Mouse (Mus musculus) heart, postnatal 0 days (tissue): Measurements from ENCODE around the gene Ubash3b. TPM values are rescaled to one million over a fixed set of nuclear protein-coding genes. Genes with fewer than 3 reads are reported as not detected.

Experiments used
- ATAC-seq: fragments of 200-750 bp; cut with Nextera tagmentation; 2 replicates; pipeline ENCODE4 v1.8.0; 2017; ENCODE audit warnings: low read depth, moderate number of reproducible peaks, moderate library complexity; ENCODE audit not compliant: insufficient read depth
- DNase-seq: peaks from one replicate; pipeline ENCODE4 v3.0.0-alpha.2; 2016; ENCODE audit warnings: low spot score
- H3K27ac ChIP-seq: fragments of 300-500 bp; sonication (generic); 2 replicates; pipeline ENCODE4 v1.5.1; 2014; ENCODE audit warnings: low read depth, mild to moderate bottlenecking
- H3K27me3 ChIP-seq: fragments of 300-500 bp; sonication (generic); 2 replicates; pipeline ENCODE4 v1.6.1; 2014; ENCODE audit warnings: low read length, mixed read lengths; ENCODE audit not compliant: control insufficient read depth, insufficient read depth
- H3K36me3 ChIP-seq: fragments of 300-500 bp; sonication (generic); replicated peaks from 2 replicates; pipeline ENCODE4 v1.6.1; 2014; ENCODE audit warnings: low read length, mixed read lengths; ENCODE audit not compliant: control insufficient read depth, insufficient read depth
- H3K4me1 ChIP-seq: fragments of 300-500 bp; sonication (generic); 2 replicates; pipeline ENCODE4 v1.6.1; 2014; ENCODE audit warnings: antibody characterized with exemption; ENCODE audit not compliant: control insufficient read depth, insufficient read depth
- H3K4me2 ChIP-seq: fragments of 300-500 bp; sonication (generic); 2 replicates; pipeline ENCODE4 v1.6.1; 2014; ENCODE audit warnings: low read depth, mild to moderate bottlenecking, low read length, moderate library complexity
- H3K4me3 ChIP-seq: fragments of 300-500 bp; sonication (generic); 2 replicates; pipeline ENCODE4 v1.5.1; 2014; ENCODE audit warnings: low read depth, low read length
- H3K9ac ChIP-seq: fragments of 300-500 bp; sonication (generic); replicated peaks from 2 replicates; pipeline ENCODE4 v1.6.1; 2014; ENCODE audit warnings: low read depth, low read length, mixed read lengths
- H3K9me3 ChIP-seq: fragments of 300-500 bp; sonication (generic); replicated peaks from 2 replicates; pipeline ENCODE4 v1.6.1; 2016; ENCODE audit warnings: low read length; ENCODE audit not compliant: control insufficient read depth
- CTCF ChIP-seq: IDR thresholded peaks from 2 replicates; pipeline ENCODE4 v1.5.1; 2016; ENCODE audit warnings: antibody characterized with exemption, control low read depth, low read depth
- EP300 ChIP-seq: IDR thresholded peaks from 2 replicates; pipeline ENCODE4 v1.6.1; 2016; ENCODE audit warnings: antibody characterized with exemption, low read depth
- WGBS: fragments of 180-500 bp; shearing (Covaris S2); extraction: QIAGEN DNeasy Blood & Tissue Kit; methylation state at CpG from one replicate; pipeline ENCODE4 v1.1.7; 2014; 5-methylcytosine and 5-hydroxymethylcytosine counted together
- polyA plus RNA-seq: library from polyadenylated mRNA; unstranded; fragments of >200 nt; fragmentation: Nextera tagmentation; extraction: Ambion mirVana; gene quantifications from 2 replicates; pipeline ENCODE4 v1.2.1, GENCODE M21; 2015
- total RNA-seq: library from RNA; depleted of rRNA; stranded (reverse); fragments of >200 nt; gene quantifications from 2 replicates; pipeline ENCODE4 v1.2.3, GENCODE M21; 2014; ENCODE audit warnings: low replicate concordance

Ubash3b gene
- total and polyA plus RNA-seq, 2 experiments from 2014 or later = 4.0 to 6.6 TPM

DNA sequence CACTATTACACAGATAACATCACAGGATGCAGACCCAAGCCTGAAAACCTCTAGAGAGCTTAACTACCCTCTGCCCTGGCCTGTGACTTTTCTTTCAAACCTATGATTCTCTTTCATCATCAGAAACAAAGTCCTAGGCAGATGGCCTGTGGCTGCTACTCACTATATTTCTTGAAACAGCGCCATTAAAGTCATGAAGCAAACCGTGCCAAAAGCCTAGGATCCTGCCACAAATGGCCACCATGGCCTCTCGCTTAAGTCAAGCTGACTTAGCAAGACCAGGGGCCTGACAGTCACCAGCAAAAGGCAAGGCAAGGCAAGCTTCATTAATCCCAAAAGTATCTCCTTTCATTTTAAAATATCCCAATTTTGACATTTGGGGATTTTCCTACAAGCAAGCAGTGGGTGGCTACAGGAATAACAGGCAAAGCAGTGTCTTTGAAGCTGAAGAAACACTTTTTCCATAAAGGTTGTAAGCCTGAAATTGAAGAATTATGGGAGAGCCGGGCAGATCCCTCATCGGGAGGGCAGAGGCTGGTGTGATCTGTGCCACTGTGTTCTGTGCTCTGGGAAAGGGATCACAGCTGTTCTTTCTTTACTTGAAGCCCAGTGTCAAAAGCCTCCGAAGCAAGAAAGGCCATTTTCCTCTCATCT is 39.7 kb downstream of the Ubash3b start:
- Histone ChIP-seq H3K4me1 (peaks cover 21% of the 10 kb centered on the region), H3K9me3 (no peaks in the 10 kb centered on the region), H3K27ac (peak overlapping the region; percentile 52), H3K36me3 (no peaks in the 10 kb centered on the region), H3K4me3 (no peak overlapping the region), H3K9ac (no peak overlapping the region), H3K27me3 (no peaks in the 10 kb centered on the region), H3K4me2 (no peak overlapping the region)
- ATAC-seq (no peak), DNase-seq (no peak)
- WGBS = 81% methylated on average over 6 of the region's 6 CpGs
- TF ChIP-seq CTCF (no peak), EP300 (no peak)

- Histone ChIP-seq H3K36me3 (no peaks in the 10 kb centered on the region), H3K27me3 (no peaks in the 10 kb centered on the region), H3K9ac (no peak overlapping the region), H3K4me1 (peaks cover 21% of the 10 kb centered on the region), H3K27ac (no peak overlapping the region), H3K4me2 (no peak overlapping the region), H3K9me3 (no peaks in the 10 kb centered on the region), H3K4me3 (no peak overlapping the region)
- 65% methylated on average over 6 of the region's 6 CpGs for WGBS
- no peak for ATAC-seq
- no peak for TF ChIP-seq CTCF
- no peak for TF ChIP-seq EP300
- no peak for DNase-seq
These were observed 41.5 kb downstream of the Ubash3b start for GRCm38 (mm10) chr9:41119958-41120357.

DNA sequence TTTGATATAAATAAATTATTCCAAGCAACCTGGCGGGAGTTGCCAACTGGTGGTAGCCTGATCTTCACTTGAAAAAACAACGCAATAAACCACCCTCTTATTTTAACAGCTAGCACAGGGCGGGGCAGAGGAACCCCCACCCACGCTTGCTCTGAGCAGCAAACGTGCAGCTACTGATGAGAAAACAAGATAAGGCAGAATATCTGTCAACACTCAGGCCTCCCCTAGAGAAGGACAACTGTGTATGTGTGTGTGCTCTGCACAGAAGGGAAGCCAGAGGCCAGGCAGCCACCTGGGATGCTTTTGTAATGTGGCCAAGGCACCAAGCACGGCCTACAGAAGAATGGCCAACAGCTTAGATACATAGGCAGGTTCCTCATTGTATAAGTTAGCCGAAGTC is 43.4 kb downstream of the Ubash3b start:
- 29% methylated on average over 7 of the region's 7 CpGs for WGBS
- Histone ChIP-seq H3K36me3 (no peaks in the 10 kb centered on the region), H3K27ac (peak overlapping the region; percentile 52), H3K4me2 (no peak overlapping the region), H3K4me1 (peaks cover 20% of the 10 kb centered on the region), H3K9me3 (no peaks in the 10 kb centered on the region), H3K9ac (no peak overlapping the region), H3K27me3 (no peaks in the 10 kb centered on the region), H3K4me3 (no peak overlapping the region)
- ATAC-seq (peak; percentile 71), DNase-seq (no peak)
- no peak for TF ChIP-seq CTCF
- 0 out of 2 replicates have a peak, but pooled peaks have one; percentile 38 for TF ChIP-seq EP300

DNA sequence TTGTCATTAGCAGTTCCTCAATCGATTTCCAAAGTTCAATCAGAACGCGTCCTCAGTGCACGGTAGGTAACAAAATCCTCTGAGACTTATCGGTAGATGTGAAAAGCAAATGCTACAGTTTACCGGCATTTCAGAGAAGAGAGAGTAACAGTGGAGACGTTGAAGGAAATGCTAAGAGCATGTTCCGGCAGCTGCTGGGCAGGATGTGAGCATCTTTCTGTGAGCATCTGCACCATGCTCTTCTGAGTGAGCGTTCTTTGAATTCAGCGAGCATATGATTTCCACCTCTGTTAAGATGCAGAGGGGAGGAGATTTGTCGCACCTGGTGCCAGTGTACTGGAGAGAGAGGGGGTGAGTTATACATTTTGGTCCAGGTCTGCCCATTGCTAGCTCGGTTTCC is 45.4 kb downstream of the Ubash3b start:
- Histone ChIP-seq H3K4me2 (no peak overlapping the region), H3K9me3 (no peaks in the 10 kb centered on the region), H3K36me3 (no peaks in the 10 kb centered on the region), H3K27me3 (no peaks in the 10 kb centered on the region), H3K9ac (no peak overlapping the region), H3K4me3 (no peak overlapping the region), H3K4me1 (peaks cover 19% of the 10 kb centered on the region), H3K27ac (no peak overlapping the region)
- 83% methylated on average over 12 of the region's 12 CpGs for WGBS
- no peak for TF ChIP-seq CTCF
- TF ChIP-seq EP300 = no peak
- no peak for ATAC-seq
- DNase-seq = no peak

- WGBS = 95% methylated on average over 9 of the region's 9 CpGs
- TF ChIP-seq EP300 = no peak
- no peak for TF ChIP-seq CTCF
- Histone ChIP-seq H3K9me3 (no peaks in the 10 kb centered on the region), H3K27ac (no peak overlapping the region), H3K27me3 (no peaks in the 10 kb centered on the region), H3K36me3 (no peaks in the 10 kb centered on the region), H3K4me1 (peaks cover 22% of the 10 kb centered on the region), H3K4me2 (no peak overlapping the region), H3K4me3 (no peak overlapping the region), H3K9ac (no peak overlapping the region)
- DNase-seq = no peak
- no peak for ATAC-seq
These were observed 47.1 kb downstream of the Ubash3b start for GRCm38 (mm10) chr9:41114367-41114766.

DNA sequence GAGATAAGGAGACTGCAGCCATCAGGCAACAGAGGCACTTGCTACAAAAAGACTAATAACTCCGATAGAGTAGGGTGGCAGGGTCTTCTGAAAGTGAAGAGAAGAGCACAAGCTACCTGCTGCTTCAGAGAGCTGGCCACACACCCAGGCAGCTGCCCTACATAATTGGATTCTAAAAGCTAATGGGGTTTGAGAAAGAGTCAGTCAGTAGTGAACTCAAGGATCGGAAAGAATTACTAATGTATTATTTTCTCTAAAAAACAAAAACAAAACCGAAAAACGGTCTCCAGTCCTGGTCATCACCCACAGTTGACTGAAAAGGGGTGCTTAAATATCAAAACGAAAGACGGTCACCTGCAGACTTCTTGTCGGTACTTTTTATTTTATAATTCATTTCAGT is 51.7 kb downstream of the Ubash3b start:
- Histone ChIP-seq H3K4me3 (no peak overlapping the region), H3K4me2 (no peak overlapping the region), H3K27ac (no peak overlapping the region), H3K27me3 (no peaks in the 10 kb centered on the region), H3K36me3 (no peaks in the 10 kb centered on the region), H3K9ac (no peak overlapping the region), H3K4me1 (peaks cover 48% of the 10 kb centered on the region), H3K9me3 (no peaks in the 10 kb centered on the region)
- DNase-seq (no peak), ATAC-seq (no peak)
- TF ChIP-seq EP300 (no peak), CTCF (no peak)
- 73% methylated on average over 7 of the region's 7 CpGs for WGBS
